Mouse (Mus musculus) thymus, adult 2 months (tissue): ENCODE data around the gene Hadha. TPM values are rescaled to one million over a fixed set of nuclear protein-coding genes. Genes with fewer than 3 reads are reported as not detected.
A peak's percentile ranks its signal among the peaks of the same experiment; 100 is the strongest.

Source experiments
- DNase-seq: peaks from one replicate; pipeline ENCODE4 v3.0.0; 2021
- H3K27ac ChIP-seq: fragments of 200-500 bp; 2 replicates; pipeline ENCODE4 v1.5.1; 2012; ENCODE audit warnings: low read length, control low read depth; ENCODE audit not compliant: control insufficient read depth, insufficient read depth
- H3K27me3 ChIP-seq: fragments of 200-500 bp; 2 replicates; pipeline ENCODE4 v1.6.1; 2012; ENCODE audit warnings: mild to moderate bottlenecking, low read length, moderate library complexity, mixed read lengths; ENCODE audit not compliant: control insufficient read depth, insufficient read depth
- H3K36me3 ChIP-seq: fragments of 200-500 bp; 2 replicates; pipeline ENCODE4 v1.6.1; 2012; ENCODE audit warnings: mild to moderate bottlenecking, low read length, moderate library complexity; ENCODE audit not compliant: control insufficient read depth, insufficient read depth
- H3K4me1 ChIP-seq: fragments of 200-500 bp; replicated peaks from 2 replicates; pipeline ENCODE4 v1.6.1; 2012; ENCODE audit warnings: low read length; ENCODE audit not compliant: control insufficient read depth, insufficient read depth
- H3K4me3 ChIP-seq: fragments of 200-500 bp; 2 replicates; pipeline ENCODE4 v1.5.1; 2012; ENCODE audit warnings: mild to moderate bottlenecking, low read length, control low read depth, moderate library complexity; ENCODE audit not compliant: control insufficient read depth, insufficient read depth
- CTCF ChIP-seq: fragments of 200-500 bp; IDR thresholded peaks from 2 replicates; pipeline ENCODE4 v1.5.1; 2012; ENCODE audit warnings: mild to moderate bottlenecking, control low read depth, low read length, moderate library complexity, borderline replicate concordance; ENCODE audit not compliant: control insufficient read depth, poor library complexity, insufficient read depth; ENCODE audit errors: extremely low read depth
- POLR2A ChIP-seq: fragments of 200-500 bp; IDR thresholded peaks from 2 replicates; pipeline ENCODE4 v1.6.1; 2012; ENCODE audit warnings: mild to moderate bottlenecking, low read length, control low read depth, moderate library complexity; ENCODE audit not compliant: control insufficient read depth, poor library complexity, insufficient read depth; ENCODE audit errors: extremely low read depth
- WGBS: fragments of 180-500 bp; shearing (Covaris S2); methylation state at CpG from one replicate; pipeline ENCODE4 v1.1.7; 2018; 5-methylcytosine and 5-hydroxymethylcytosine counted together
- polyA plus RNA-seq: library from polyadenylated mRNA; depleted of rRNA; stranded (reverse); fragments of >200 nt; gene quantifications from 2 replicates; pipeline ENCODE4 v1.2.3, GENCODE M21; 2012

Gene Hadha
- polyA plus RNA-seq, 1 experiment = 80.5 TPM

- H3K27me3 ChIP-seq = no peaks in the 10 kb centered on the region
- H3K27ac ChIP-seq = no peak overlapping the region
- DNase-seq = no peak
- H3K4me1 ChIP-seq = no peaks in the 10 kb centered on the region
- TF ChIP-seq POLR2A (no peak), CTCF (no peak)
- peaks cover 35% of the 10 kb centered on the region for H3K36me3 ChIP-seq
- no peak overlapping the region for H3K4me3 ChIP-seq
- WGBS = 95% methylated on average over 5 of the region's 5 CpGs
These were observed 10.4 kb upstream of the Hadha start for GRCm38 (mm10) chr5:30165234-30165946.

- Histone ChIP-seq H3K36me3 (peaks cover 12% of the 10 kb centered on the region), H3K27me3 (no peaks in the 10 kb centered on the region), H3K4me1 (no peaks in the 10 kb centered on the region), H3K4me3 (no peak overlapping the region), H3K27ac (no peak overlapping the region)
- DNase-seq = no peak
- WGBS = 87% methylated on average over 6 of the region's 6 CpGs
- TF ChIP-seq POLR2A (no peak), CTCF (no peak)
These were observed 7.4 kb upstream of the Hadha start for GRCm38 (mm10) chr5:30162339-30162738.

DNA sequence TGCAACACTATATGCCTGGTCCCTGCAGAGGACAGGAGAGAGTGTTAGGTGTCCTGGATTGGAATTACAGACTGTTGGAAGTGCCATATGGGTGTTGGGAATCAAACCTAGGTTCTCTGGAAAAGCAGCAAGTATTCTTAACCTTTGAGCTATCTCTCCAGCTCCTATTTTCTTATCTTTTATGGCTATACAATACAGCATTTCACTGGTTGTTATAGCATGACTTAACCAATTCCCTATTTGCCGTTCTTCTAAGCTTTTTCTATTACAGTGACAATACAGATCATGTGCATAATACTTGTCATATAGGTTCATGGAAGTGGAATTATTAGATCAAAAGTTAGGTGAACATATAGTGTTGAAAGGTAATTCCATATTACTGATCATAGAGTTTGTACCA is 6.9 kb upstream of the Hadha start:
- DNase-seq = no peak
- no peaks in the 10 kb centered on the region for H3K4me1 ChIP-seq
- TF ChIP-seq POLR2A (no peak), CTCF (no peak)
- H3K27me3 ChIP-seq = no peaks in the 10 kb centered on the region
- no peak overlapping the region for H3K27ac ChIP-seq
- peaks cover 12% of the 10 kb centered on the region for H3K36me3 ChIP-seq
- WGBS = 91% methylated on average over 1 of the region's 1 CpGs
- no peak overlapping the region for H3K4me3 ChIP-seq

- 91% methylated on average over 6 of the region's 6 CpGs for WGBS
- Histone ChIP-seq H3K27me3 (no peaks in the 10 kb centered on the region), H3K4me3 (no peak overlapping the region), H3K4me1 (no peaks in the 10 kb centered on the region), H3K27ac (no peak overlapping the region), H3K36me3 (no peaks in the 10 kb centered on the region; the same call in 1 of the 2 replicates)
- no peak for DNase-seq
- TF ChIP-seq POLR2A (no peak), CTCF (no peak)
These were observed 4.6 kb upstream of the Hadha start for GRCm38 (mm10) chr5:30159601-30160000.

DNA sequence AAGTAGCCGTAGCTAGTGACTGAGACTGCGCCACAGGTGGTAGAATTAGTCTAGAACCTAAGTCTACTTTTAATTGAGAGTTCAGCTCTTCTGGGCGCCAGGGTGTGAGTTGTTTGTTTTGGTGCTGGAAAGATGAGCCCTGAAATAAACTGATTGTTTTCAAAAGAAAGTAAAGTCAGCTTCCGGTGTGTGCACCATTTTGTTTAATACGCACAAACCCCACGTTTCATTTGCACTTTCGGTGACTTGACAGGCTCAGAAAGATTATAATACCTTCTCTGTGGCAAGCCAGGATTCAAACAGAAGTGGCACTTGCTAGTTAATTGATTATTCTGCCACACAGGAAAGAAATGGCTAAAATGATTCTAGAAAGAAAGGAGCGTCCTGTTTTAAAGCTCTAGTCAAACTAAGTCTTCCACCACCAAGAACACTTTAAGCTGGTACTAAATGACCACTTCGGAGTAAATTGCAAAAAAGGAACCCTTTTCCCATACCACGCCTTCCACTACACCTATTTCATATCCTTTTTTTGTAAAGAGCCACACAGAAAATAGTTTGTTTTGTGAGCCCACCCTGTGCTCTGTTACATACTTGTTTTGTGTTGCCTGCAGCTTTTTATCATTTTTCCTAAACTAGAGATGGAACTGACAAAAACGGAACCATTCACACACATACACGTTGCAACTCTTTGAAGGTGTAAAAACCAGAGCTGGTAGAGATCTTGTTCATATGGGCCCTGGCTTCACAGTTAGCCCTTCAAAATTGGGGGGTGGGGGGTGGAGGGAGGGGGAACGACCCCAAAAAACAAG is 1.1 kb upstream of the Hadha start:
- no peaks in the 10 kb centered on the region for H3K36me3 ChIP-seq
- no peaks in the 10 kb centered on the region for H3K27me3 ChIP-seq
- H3K4me1 ChIP-seq = no peaks in the 10 kb centered on the region
- H3K27ac ChIP-seq = peak overlapping the region; percentile 77
- TF ChIP-seq POLR2A = no peak
- TF ChIP-seq CTCF = no peak
- 7% methylated on average over 13 of the region's 13 CpGs for WGBS
- DNase-seq = no peak
- peak overlapping the region; percentile 86 for H3K4me3 ChIP-seq

DNA sequence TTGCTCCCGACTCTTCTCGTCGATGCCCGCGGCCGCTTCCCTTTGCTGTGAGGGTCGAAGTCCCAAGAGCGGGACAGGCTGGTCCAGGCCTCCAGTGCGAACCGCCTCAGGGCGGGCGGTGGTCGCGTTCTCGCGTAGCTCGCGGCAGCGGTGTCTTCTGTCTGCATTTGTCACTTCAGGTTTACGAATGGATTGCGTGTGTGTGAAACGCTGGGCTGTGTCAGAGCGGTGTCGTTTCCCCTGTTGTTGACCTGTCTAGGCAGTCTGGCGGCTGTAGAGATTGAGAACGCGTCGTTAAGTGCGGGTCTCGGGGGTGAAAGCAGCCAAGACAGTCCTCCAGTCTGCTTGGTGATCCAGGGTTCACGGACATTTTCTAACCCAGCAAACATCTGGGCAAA is 432 bp upstream of the Hadha start:
- no peaks in the 10 kb centered on the region for H3K4me1 ChIP-seq
- H3K4me3 ChIP-seq = peak overlapping the region; percentile 86
- DNase-seq = no peak
- no peaks in the 10 kb centered on the region for H3K36me3 ChIP-seq
- H3K27ac ChIP-seq = peak overlapping the region; percentile 77
- no peak; the same call in 1 of the 2 replicates for TF ChIP-seq POLR2A
- TF ChIP-seq CTCF = no peak
- no peaks in the 10 kb centered on the region for H3K27me3 ChIP-seq
- WGBS = under 1% methylated on average over 31 of the region's 31 CpGs
